Mouse (Mus musculus): ENCODE measurements around the gene Fbll1.

DNA sequence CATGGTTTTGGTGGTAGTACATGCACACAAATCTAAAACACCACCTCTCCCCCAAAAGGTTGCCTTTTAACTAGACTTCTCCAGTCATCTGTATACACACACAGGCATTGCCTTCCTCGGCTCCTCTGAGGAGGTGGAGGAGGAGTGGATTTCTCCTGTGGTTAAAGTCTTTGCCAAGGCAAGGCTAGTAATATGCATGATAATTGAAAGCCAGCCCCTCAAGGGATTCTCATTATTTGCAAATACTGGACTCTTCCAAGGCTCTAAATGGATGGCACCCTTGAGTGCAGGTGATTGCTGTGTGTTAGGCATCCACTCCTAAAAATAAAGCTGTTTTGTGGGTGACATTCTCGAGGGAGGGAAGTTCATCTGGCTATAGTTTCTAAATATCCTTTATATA lies 10.2 kb downstream of the Fbll1 start:
- TF ChIP-seq CTCF (IDR thresholded peaks at IDR 0.05; ENCODE audit: low read depth, low read length) (no peak), POLR2A (IDR thresholded peaks at IDR 0.05; ENCODE audit: borderline replicate concordance, low read depth, low read length) (no peak)

All from bone marrow macrophage, adult 2 months (primary cell).